Comparison of ENCODE assay signal across 16 mouse cellular contexts in genomic region chr2:121570999-121571655, GRCm38 (mm10).
DNase-seq lines count a peak whose midpoint lies in the region; ATAC-seq and TF ChIP-seq lines count a peak whose summit lies in the region.
"Had no signal": no experiment of that assay in that cellular context is flagged by ENCODE, and none has a peak within 500 bp of the region (broad histone marks: within the 10 kb centered on the region; RNA-seq: fewer than 3 reads in every experiment).

No protein-coding gene starts in this region.

- peaks cover 47% of the 10 kb centered on the region for H3K36me3 ChIP-seq in forebrain, embryonic 14.5 days (ENCODE audit: control insufficient read depth, insufficient read depth, low read length)
- H3K36me3 ChIP-seq in forebrain, embryonic 12.5 days (replicated peaks), result peaks cover 22% of the 10 kb centered on the region
- no peaks in the 10 kb centered on the region for H3K36me3 ChIP-seq in heart, embryonic 10.5 days
- H3K36me3 ChIP-seq: limb, embryonic 12.5 days; liver, embryonic 13.5 days; lung, embryonic 15.5 days had no signal

- no peaks in the 10 kb centered on the region for H3K9me3 ChIP-seq in forebrain, embryonic 14.5 days (replicated peaks; ENCODE audit: control insufficient read depth, low read length)
- H3K9me3 ChIP-seq in forebrain, embryonic 12.5 days, result no peaks in the 10 kb centered on the region
- no peaks in the 10 kb centered on the region for H3K9me3 ChIP-seq in heart, embryonic 10.5 days
- H3K9me3 ChIP-seq: forebrain, embryonic 13.5 days; hindbrain, embryonic 13.5 days; limb, embryonic 12.5 days; liver, embryonic 13.5 days; lung, embryonic 15.5 days; neural tube, embryonic 12.5 days had no signal

- DNase-seq in forebrain, embryonic 14.5 days (ENCODE audit: low spot score), result no peak
- DNase-seq in heart, postnatal 4 days, result peak; percentile 17
- no peak for DNase-seq in heart, embryonic 10.5 days (ENCODE audit: low spot score)
- DNase-seq in left cerebral cortex, postnatal 36 days (ENCODE audit: low spot score in 2 of 2), result peak; percentile 33 to 40
- DNase-seq in left cerebral cortex, adult 2 months (ENCODE audit: extremely low spot score in 1 of 2, low spot score in 2 of 2), result no peak
- peak; percentile 13 to 28 for DNase-seq in B cell, adult 2 months
- DNase-seq in gastrocnemius, postnatal 14 days, result no peak

- no peak overlapping the region for H3K4me2 ChIP-seq in forebrain, embryonic 14.5 days (ENCODE audit: low read length)
- H3K4me2 ChIP-seq in forebrain, embryonic 12.5 days, result no peak overlapping the region
- H3K4me2 ChIP-seq: forebrain, embryonic 13.5 days; hindbrain, embryonic 13.5 days; limb, embryonic 12.5 days; liver, embryonic 13.5 days; lung, embryonic 15.5 days; midbrain, embryonic 11.5 days; neural tube, embryonic 12.5 days had no signal

- no peak for TF ChIP-seq CTCF in left cerebral cortex, adult 2 months (IDR thresholded peaks at IDR 0.05)

- H3K4me1 ChIP-seq in forebrain, embryonic 14.5 days (ENCODE audit: control insufficient read depth, insufficient read depth, low read length), result no peaks in the 10 kb centered on the region
- 0 out of 2 replicates have a peak, but pooled peaks cover 3% of the 10 kb centered on the region for H3K4me1 ChIP-seq in forebrain, embryonic 12.5 days
- H3K4me1 ChIP-seq in heart, embryonic 10.5 days, result peaks cover 28% of the 10 kb centered on the region
- H3K4me1 ChIP-seq: forebrain, embryonic 13.5 days; neural tube, embryonic 12.5 days had no signal

- no peak overlapping the region for H3K27ac ChIP-seq in forebrain, embryonic 14.5 days (ENCODE audit: low read depth, low read length)
- no peak overlapping the region for H3K27ac ChIP-seq in forebrain, embryonic 12.5 days
- H3K27ac ChIP-seq in heart, embryonic 10.5 days, result no peak overlapping the region
- no peak overlapping the region for H3K27ac ChIP-seq in left cerebral cortex, adult 2 months
- H3K27ac ChIP-seq: forebrain, embryonic 13.5 days; hindbrain, embryonic 13.5 days; limb, embryonic 12.5 days; liver, embryonic 13.5 days; lung, embryonic 15.5 days; neural tube, embryonic 12.5 days; stomach, postnatal 0 days had no signal

- 0 out of 2 replicates have a peak, but pooled peaks have one; percentile 13 for ATAC-seq in forebrain, embryonic 14.5 days
- ATAC-seq in forebrain, embryonic 12.5 days (ENCODE audit: low FRiP score), result no peak

- no peak overlapping the region for H3K4me3 ChIP-seq in forebrain, embryonic 14.5 days (ENCODE audit: low read depth, low read length)
- H3K4me3 ChIP-seq in forebrain, embryonic 12.5 days (replicated peaks), result no peak overlapping the region
- H3K4me3 ChIP-seq in heart, embryonic 10.5 days, result no peak overlapping the region
- no peak overlapping the region for H3K4me3 ChIP-seq in left cerebral cortex, adult 2 months
- H3K4me3 ChIP-seq: forebrain, embryonic 13.5 days; hindbrain, embryonic 13.5 days; limb, embryonic 12.5 days; liver, embryonic 13.5 days; lung, embryonic 15.5 days; neural tube, embryonic 12.5 days had no signal

- WGBS in forebrain, embryonic 14.5 days, result 89% methylated on average over 8 of the region's 8 CpGs
- whole genome bisulfite sequencing in forebrain, embryonic 12.5 days, result 77% methylated on average over 8 of the region's 8 CpGs
- 57% methylated on average over 8 of the region's 8 CpGs for whole genome bisulfite sequencing in heart, embryonic 10.5 days

- no peaks in the 10 kb centered on the region for H3K27me3 ChIP-seq in forebrain, embryonic 14.5 days (replicated peaks; ENCODE audit: control insufficient read depth, insufficient read depth, low read length)
- H3K27me3 ChIP-seq in forebrain, embryonic 12.5 days, result no peaks in the 10 kb centered on the region
- H3K27me3 ChIP-seq in heart, embryonic 10.5 days (ENCODE audit: insufficient read depth, poor library complexity, severe bottlenecking), result no peaks in the 10 kb centered on the region
- H3K27me3 ChIP-seq: forebrain, embryonic 13.5 days; hindbrain, embryonic 13.5 days; liver, embryonic 13.5 days; lung, embryonic 15.5 days; neural tube, embryonic 12.5 days had no signal

- H3K9ac ChIP-seq in forebrain, embryonic 14.5 days (ENCODE audit: low read length), result no peak overlapping the region
- H3K9ac ChIP-seq in forebrain, embryonic 12.5 days, result no peak overlapping the region
- H3K9ac ChIP-seq: forebrain, embryonic 13.5 days; hindbrain, embryonic 13.5 days; limb, embryonic 12.5 days; liver, embryonic 13.5 days; lung, embryonic 15.5 days; neural tube, embryonic 12.5 days had no signal

- intact Hi-C loops in left cerebral cortex, postnatal 36 days (cut with DNase I), result loop anchor here (2.0 to 10.0 kb wide), 3 partner anchors 121 to 424 kb away; no protein-coding TSS in a partner anchor
- intact Hi-C loops in left cerebral cortex, adult 2 months (cut with DNase I), result loop anchor here (1.0 to 5.0 kb wide), 2 partner anchors 126 to 261 kb away; no protein-coding TSS in a partner anchor
- intact Hi-C loops in gastrocnemius, postnatal 14 days (cut with DNase I; ENCODE audit: low total_unique reads), result loop anchor here (2.0 to 5.0 kb wide), 2 partner anchors 126 to 262 kb away; no protein-coding TSS in a partner anchor

Comparison
In these comparisons a context has a peak if more than half of its experiments do, and no peak if none do; other contexts are left out.
1. DNase-seq: peak in heart, postnatal 4 days (single experiment), left cerebral cortex, postnatal 36 days (2 of 2) and B cell, adult 2 months (2 of 2); none in forebrain, embryonic 14.5 days (single experiment), heart, embryonic 10.5 days (single experiment), left cerebral cortex, adult 2 months (0 of 2) and gastrocnemius, postnatal 14 days (single experiment).